9 mouse cellular contexts compared by ENCODE assay signal in the genomic region with DNA sequence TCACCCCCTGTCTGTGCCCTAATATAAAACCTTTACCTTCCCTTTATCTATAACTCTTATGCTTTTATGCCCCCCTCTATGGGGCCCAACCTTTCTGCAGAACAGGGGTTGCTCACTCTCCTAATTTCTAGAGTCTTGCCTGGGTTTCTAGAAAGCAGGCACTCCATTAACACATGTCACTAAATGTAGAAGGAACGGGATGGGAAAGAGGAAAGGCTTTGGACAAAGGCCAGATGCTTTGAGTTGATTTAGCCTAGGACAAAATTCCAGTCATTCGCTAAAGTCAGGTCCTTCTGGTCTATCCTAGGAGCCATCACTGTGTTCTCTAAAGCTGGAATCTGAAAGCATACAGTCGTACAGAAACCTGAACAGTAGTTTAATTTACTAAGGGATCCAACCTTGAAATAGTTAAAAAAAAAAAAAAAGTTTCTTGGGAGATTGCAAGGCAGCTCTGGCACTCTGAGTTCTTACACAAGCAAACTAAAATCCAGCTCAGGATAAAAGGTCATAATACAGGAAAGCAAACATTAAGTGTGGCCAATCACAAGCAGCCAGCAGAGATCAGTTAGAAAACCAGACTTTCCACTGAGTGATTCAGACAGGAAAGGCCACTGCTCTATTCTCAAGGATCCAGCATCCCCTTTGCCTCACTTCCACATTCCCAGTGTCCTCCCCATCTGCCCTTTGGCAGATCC.
A peak's percentile ranks its signal among the peaks of the same experiment; 100 is the strongest.
DNase-seq lines count a peak whose midpoint lies in the region; ATAC-seq lines count a peak whose summit lies in the region.
"Had no signal": no experiment of that assay in that cellular context is flagged by ENCODE, and none has a peak within 500 bp of the region (broad histone marks: within the 10 kb centered on the region; RNA-seq: fewer than 3 reads in every experiment).

No protein-coding gene starts in this region.

- no peak overlapping the region for H3K9ac ChIP-seq in hindbrain, embryonic 14.5 days
- H3K9ac ChIP-seq in embryonic facial prominence, embryonic 15.5 days: no peak overlapping the region
- no peak overlapping the region for H3K9ac ChIP-seq in intestine, embryonic 15.5 days

- no peaks in the 10 kb centered on the region for H3K36me3 ChIP-seq in hindbrain, embryonic 10.5 days
- H3K36me3 ChIP-seq in hindbrain, embryonic 14.5 days (replicated peaks; ENCODE audit: control insufficient read depth, insufficient read depth): no peaks in the 10 kb centered on the region
- no peaks in the 10 kb centered on the region for H3K36me3 ChIP-seq in embryonic facial prominence, embryonic 15.5 days
- no peaks in the 10 kb centered on the region for H3K36me3 ChIP-seq in intestine, embryonic 15.5 days

- 0 out of 2 replicates have a peak, but pooled peaks cover 3% of the 10 kb centered on the region for H3K9me3 ChIP-seq in hindbrain, embryonic 10.5 days
- H3K9me3 ChIP-seq in hindbrain, embryonic 14.5 days (ENCODE audit: control insufficient read depth, low read length): no peaks in the 10 kb centered on the region
- H3K9me3 ChIP-seq in embryonic facial prominence, embryonic 15.5 days (replicated peaks): no peaks in the 10 kb centered on the region
- H3K9me3 ChIP-seq in intestine, embryonic 15.5 days: no peaks in the 10 kb centered on the region

- DNase-seq in hindbrain, embryonic 10.5 days (ENCODE audit: low spot score): peak; percentile 13
- DNase-seq in hindbrain, embryonic 14.5 days (ENCODE audit: low spot score): no peak
- peak; percentile 43 for DNase-seq in lung, postnatal 36 days
- no peak for DNase-seq in layer of hippocampus, adult 18-20 months (ENCODE audit: low spot score in 2 of 2)
- no peak for DNase-seq in ovary, postnatal 36 days (ENCODE audit: low spot score)
- DNase-seq: gastrocnemius, postnatal 25 days had no signal

- 74% methylated on average over 3 of the region's 3 CpGs for WGBS in hindbrain, embryonic 10.5 days
- WGBS in hindbrain, embryonic 14.5 days: 77% methylated on average over 3 of the region's 3 CpGs
- 45% methylated on average over 3 of the region's 3 CpGs for WGBS in embryonic facial prominence, embryonic 15.5 days
- 23% methylated on average over 3 of the region's 3 CpGs for WGBS in intestine, embryonic 15.5 days

- no peak overlapping the region for H3K27ac ChIP-seq in hindbrain, embryonic 10.5 days
- H3K27ac ChIP-seq in hindbrain, embryonic 14.5 days: no peak overlapping the region
- 0 out of 2 replicates have a peak overlapping the region, but pooled peaks have one; percentile 2 for H3K27ac ChIP-seq in embryonic facial prominence, embryonic 15.5 days (replicated peaks)
- peak overlapping the region; percentile 52 for H3K27ac ChIP-seq in intestine, embryonic 15.5 days

- 0 out of 2 replicates have a peak, but pooled peaks cover 3% of the 10 kb centered on the region for H3K4me1 ChIP-seq in hindbrain, embryonic 10.5 days (replicated peaks)
- no peaks in the 10 kb centered on the region for H3K4me1 ChIP-seq in hindbrain, embryonic 14.5 days (replicated peaks; ENCODE audit: control insufficient read depth, insufficient read depth, low read length)
- H3K4me1 ChIP-seq in embryonic facial prominence, embryonic 15.5 days: no peaks in the 10 kb centered on the region
- peaks cover 4% of the 10 kb centered on the region; the same call in 1 of the 2 replicates for H3K4me1 ChIP-seq in intestine, embryonic 15.5 days (replicated peaks)

- no peak overlapping the region for H3K4me3 ChIP-seq in hindbrain, embryonic 10.5 days
- no peak overlapping the region for H3K4me3 ChIP-seq in hindbrain, embryonic 14.5 days (replicated peaks; ENCODE audit: low read length)
- H3K4me3 ChIP-seq in embryonic facial prominence, embryonic 15.5 days (replicated peaks): no peak overlapping the region
- H3K4me3 ChIP-seq in intestine, embryonic 15.5 days (replicated peaks): no peak overlapping the region

- no peak for ATAC-seq in hindbrain, embryonic 14.5 days (ENCODE audit: low FRiP score)
- ATAC-seq in embryonic facial prominence, embryonic 15.5 days (ENCODE audit: insufficient number of reproducible peaks, low FRiP score, low TSS enrichment, low read depth): no peak
- peak; percentile 82 for ATAC-seq in intestine, embryonic 15.5 days
- ATAC-seq in erythroblast, adult 5-6 weeks (replicated peaks; ENCODE audit: low FRiP score, poor library complexity, severe bottlenecking): no peak

- H3K4me2 ChIP-seq in hindbrain, embryonic 14.5 days (replicated peaks): no peak overlapping the region
- no peak overlapping the region for H3K4me2 ChIP-seq in embryonic facial prominence, embryonic 15.5 days (replicated peaks)
- no peak overlapping the region for H3K4me2 ChIP-seq in intestine, embryonic 15.5 days (replicated peaks)

- no peaks in the 10 kb centered on the region for H3K27me3 ChIP-seq in hindbrain, embryonic 10.5 days (ENCODE audit: insufficient read depth, poor library complexity, severe bottlenecking)
- no peaks in the 10 kb centered on the region for H3K27me3 ChIP-seq in hindbrain, embryonic 14.5 days (ENCODE audit: control insufficient read depth, insufficient read depth, low read length)
- H3K27me3 ChIP-seq in embryonic facial prominence, embryonic 15.5 days: no peaks in the 10 kb centered on the region
- no peaks in the 10 kb centered on the region for H3K27me3 ChIP-seq in intestine, embryonic 15.5 days (replicated peaks)

Comparison
In these comparisons a context has a peak if more than half of its experiments do, and no peak if none do; other contexts are left out.
1. DNase-seq: peak in hindbrain, embryonic 10.5 days (single experiment) and lung, postnatal 36 days (single experiment); none in hindbrain, embryonic 14.5 days (single experiment), layer of hippocampus, adult 18-20 months (0 of 2) and ovary, postnatal 36 days (single experiment).
2. H3K27ac ChIP-seq: peak in embryonic facial prominence, embryonic 15.5 days (single experiment) and intestine, embryonic 15.5 days (single experiment); none in hindbrain, embryonic 10.5 days (single experiment) and hindbrain, embryonic 14.5 days (single experiment).